9 mouse cellular contexts compared by ENCODE assay signal in genomic region chr15:98144861-98145507, GRCm38 (mm10). TPM values are rescaled to one million over a fixed set of nuclear protein-coding genes. Genes with fewer than 3 reads are reported as not detected.
DNase-seq lines count a peak whose midpoint lies in the region; ATAC-seq and TF ChIP-seq lines count a peak whose summit lies in the region.
"Had no signal": no experiment of that assay in that cellular context is flagged by ENCODE, and none has a peak within 500 bp of the region (broad histone marks: within the 10 kb centered on the region; RNA-seq: fewer than 3 reads in every experiment).

No protein-coding gene starts in this region.

- peaks cover 25% of the 10 kb centered on the region for H3K36me3 ChIP-seq in limb, embryonic 12.5 days
- peaks cover 19% of the 10 kb centered on the region for H3K36me3 ChIP-seq in myocyte (ENCODE audit: control insufficient read depth, insufficient read depth)

- H3K4me3 ChIP-seq in limb, embryonic 12.5 days (replicated peaks): peak overlapping the region; percentile 99
- peak overlapping the region; percentile 49 for H3K4me3 ChIP-seq in myocyte

- peaks cover 17% of the 10 kb centered on the region for H3K79me2 ChIP-seq in myocyte (ENCODE audit: control insufficient read depth, insufficient read depth)

- intact Hi-C loops in left cerebral cortex, postnatal 4 days (cut with DNase I): no loop called here
- intact Hi-C loops in left cerebral cortex, postnatal 25 days (cut with DNase I): loop anchor here (2.0 kb wide), 1 partner anchor 52 kb away; the partner anchor contains the start of genes Pfkm and Senp1

- TF ChIP-seq POLR2A in brain, embryonic 14.5 days (IDR thresholded peaks at IDR 0.05; ENCODE audit: borderline replicate concordance, extremely low read depth, insufficient read depth, insufficient read length, poor library complexity, severe bottlenecking): no peak
- no peak for TF ChIP-seq POLR2A in myocyte (IDR thresholded peaks at IDR 0.05; ENCODE audit: insufficient read length, low read depth)

- H3K27me3 ChIP-seq in limb, embryonic 12.5 days: no peaks in the 10 kb centered on the region
- no peaks in the 10 kb centered on the region for H3K27me3 ChIP-seq in myocyte (ENCODE audit: control insufficient read depth, insufficient read depth, insufficient read length)

- TF ChIP-seq CTCF in brain, embryonic 14.5 days (IDR thresholded peaks at IDR 0.05; ENCODE audit: borderline replicate concordance, extremely low read depth, insufficient read depth, insufficient read length): no peak

- DNase-seq in left cerebral cortex, postnatal 4 days: peak; percentile 43
- no peak for DNase-seq in left cerebral cortex, adult 8-10 months (ENCODE audit: low spot score in 2 of 2)
- DNase-seq in brain, embryonic 14.5 days (ENCODE audit: low read depth): peak; percentile 19
- peak; percentile 63 for DNase-seq in gonadal fat pad, adult 2 months (ENCODE audit: low read depth)
- no peak for DNase-seq in left cerebral cortex, postnatal 25 days (ENCODE audit: low spot score in 2 of 2)

- peak overlapping the region; percentile 73 for H3ac ChIP-seq in myocyte (ENCODE audit: control insufficient read depth, insufficient read length)

- peak overlapping the region; percentile 88 for H3K4me2 ChIP-seq in limb, embryonic 12.5 days
- H3K4me2 ChIP-seq in myocyte (ENCODE audit: low read depth): peak overlapping the region; percentile 90

- H3K27ac ChIP-seq in limb, embryonic 12.5 days: peak overlapping the region; percentile 78

- under 1% methylated on average over 36 of the region's 36 CpGs for WGBS in limb, embryonic 12.5 days

- H3K9me3 ChIP-seq in limb, embryonic 12.5 days: no peaks in the 10 kb centered on the region

- peak overlapping the region; percentile 91 for H3K9ac ChIP-seq in limb, embryonic 12.5 days (replicated peaks)

- ATAC-seq in limb, embryonic 12.5 days (ENCODE audit: insufficient number of reproducible peaks, insufficient read depth, low FRiP score, low TSS enrichment, low read depth): peak; percentile 52
- ATAC-seq in granulocyte monocyte progenitor cell, adult 5-6 weeks (replicated peaks; ENCODE audit: poor library complexity, severe bottlenecking): no peak

- peaks cover 7% of the 10 kb centered on the region for H3K4me1 ChIP-seq in limb, embryonic 12.5 days (replicated peaks)

TF ChIP-seq in myocyte, 11 proteins besides CTCF, POLR2A, EP300 and RAD21:
- TF ChIP-seq REST (IDR thresholded peaks at IDR 0.05; ENCODE audit: insufficient read depth, insufficient read length) (no peak), SRF (IDR thresholded peaks at IDR 0.05; ENCODE audit: control insufficient read depth, insufficient read length, low read depth) (no peak), USF1 (IDR thresholded peaks at IDR 0.05; ENCODE audit: low read depth) (no peak), TCF12 (IDR thresholded peaks at IDR 0.05; ENCODE audit: insufficient read depth, poor library complexity, severe bottlenecking) (no peak), MYOG (IDR thresholded peaks at IDR 0.05; ENCODE audit: control insufficient read depth in 1 of 3, insufficient read depth in 1 of 3, insufficient read length in 2 of 3, low read depth in 2 of 3) (peak; percentile 22 to 95 (median 93)), MAX (IDR thresholded peaks at IDR 0.05; ENCODE audit: low read depth) (no peak), POLR2AphosphoS2 (IDR thresholded peaks at IDR 0.05; ENCODE audit: insufficient read length, low read depth) (no peak), E2F4 (IDR thresholded peaks at IDR 0.05; ENCODE audit: insufficient read depth) (no peak), TCF3 (IDR thresholded peaks at IDR 0.05; ENCODE audit: insufficient read length, low read depth) (peak; percentile 41), CEBPB (IDR thresholded peaks at IDR 0.05; ENCODE audit: insufficient read depth, poor library complexity, severe bottlenecking) (no peak), MYOD1 (IDR thresholded peaks at IDR 0.05; ENCODE audit: control insufficient read depth in 1 of 3, insufficient read length in 2 of 3, low read depth in 2 of 3) (peak in 2 of 3 experiments; percentile 71 to 88)
TF ChIP-seq in myocyte: peak in this region for 3.

RNA-seq across cellular contexts. Expression of gene Asb8, which starts 20.4 kb away (rescaled TPM):
- total RNA-seq in left cerebral cortex, postnatal 4 days (2021): 10 to 100 TPM; 28.3 to 35.0 TPM
- 10 to 100 TPM; 50.8 to 53.6 (median 51.9) TPM for total RNA-seq in left cerebral cortex, adult 8-10 months (2022)
- 53.9 and 60.1 TPM in 2 replicates for polyA plus RNA-seq in brain, embryonic 14.5 days (2012; rRNA removed)
- polyA plus RNA-seq in gonadal fat pad, adult 2 months (2012; rRNA removed): 39.8 and 46.3 TPM in 2 replicates
- polyA plus RNA-seq in limb, embryonic 12.5 days (2016; fragmentation: Nextera tagmentation; extraction: Ambion mirVana): 42.4 and 43.5 TPM in 2 replicates
- 50.3 TPM for polyA plus RNA-seq in myocyte (2012; fragmentation: generic; extraction: Trizol)
- total RNA-seq in granulocyte monocyte progenitor cell, adult 5-6 weeks (2014; fragmentation: Nextera tagmentation): 27.8 and 31.3 TPM in 2 replicates
- total RNA-seq in granulocyte monocyte progenitor cell, adult 5-6 weeks (2017): 21.0 and 22.8 TPM in 2 replicates
- total RNA-seq in left cerebral cortex, postnatal 25 days (2021): 10 to 100 TPM; 46.5 to 48.0 TPM

RNA-seq across cellular contexts. Expression of gene Ccdc184, which starts 22.0 kb away (rescaled TPM):
- 10 to 100 TPM; 45.6 to 51.6 TPM for total RNA-seq in left cerebral cortex, postnatal 4 days (2021)
- 10 to 100 TPM; 16.5 to 18.5 (median 18.2) TPM for total RNA-seq in left cerebral cortex, adult 8-10 months (2022)
- 43.2 and 59.2 TPM in 2 replicates for polyA plus RNA-seq in brain, embryonic 14.5 days (2012; rRNA removed)
- polyA plus RNA-seq in gonadal fat pad, adult 2 months (2012; rRNA removed): 1.1 and 1.5 TPM in 2 replicates
- polyA plus RNA-seq in limb, embryonic 12.5 days (2016; fragmentation: Nextera tagmentation; extraction: Ambion mirVana): 0.32 and 0.41 TPM in 2 replicates
- 0.05 TPM for polyA plus RNA-seq in myocyte (2012; fragmentation: generic; extraction: Trizol)
- total RNA-seq in granulocyte monocyte progenitor cell, adult 5-6 weeks (2014; fragmentation: Nextera tagmentation): not detected in 2 replicates
- not detected in 2 replicates for total RNA-seq in granulocyte monocyte progenitor cell, adult 5-6 weeks (2017)
- 10 to 100 TPM; 18.8 to 21.1 TPM for total RNA-seq in left cerebral cortex, postnatal 25 days (2021)
- total RNA-seq: gastrocnemius, postnatal 4 days had no signal

RNA-seq across cellular contexts. Expression of gene Olfr288, which starts 50.4 kb away (rescaled TPM):
- under 1 TPM in 1 of 2 experiments, not detected in 1; 0.18 TPM for total RNA-seq in left cerebral cortex, postnatal 4 days (2021)
- total RNA-seq in left cerebral cortex, adult 8-10 months (2022): under 1 TPM in 1 of 4 experiments, not detected in 3; 0.37 TPM
- not detected in 2 replicates for polyA plus RNA-seq in brain, embryonic 14.5 days (2012; rRNA removed)
- not detected in 2 replicates for polyA plus RNA-seq in gonadal fat pad, adult 2 months (2012; rRNA removed)
- polyA plus RNA-seq in limb, embryonic 12.5 days (2016; fragmentation: Nextera tagmentation; extraction: Ambion mirVana): not detected in 2 replicates
- polyA plus RNA-seq in myocyte (2012; fragmentation: generic; extraction: Trizol): not detected
- not detected in 2 replicates for total RNA-seq in granulocyte monocyte progenitor cell, adult 5-6 weeks (2014; fragmentation: Nextera tagmentation)
- not detected in 2 replicates for total RNA-seq in granulocyte monocyte progenitor cell, adult 5-6 weeks (2017)
- total RNA-seq in left cerebral cortex, postnatal 25 days (2021): not detected
- total RNA-seq: gastrocnemius, postnatal 4 days had no signal

RNA-seq across cellular contexts. Expression of gene Senp1, which starts 51.4 kb away (rescaled TPM):
- total RNA-seq in left cerebral cortex, postnatal 4 days (2021): 10 to 100 TPM; 20.2 to 20.6 TPM
- total RNA-seq in left cerebral cortex, adult 8-10 months (2022): 10 to 100 TPM; 13.2 to 15.3 (median 13.9) TPM
- 20.0 and 25.3 TPM in 2 replicates for polyA plus RNA-seq in brain, embryonic 14.5 days (2012; rRNA removed)
- 10.8 and 13.5 TPM in 2 replicates for polyA plus RNA-seq in gonadal fat pad, adult 2 months (2012; rRNA removed)
- polyA plus RNA-seq in limb, embryonic 12.5 days (2016; fragmentation: Nextera tagmentation; extraction: Ambion mirVana): 46.3 and 46.9 TPM in 2 replicates
- polyA plus RNA-seq in myocyte (2012; fragmentation: generic; extraction: Trizol): 10.4 TPM
- total RNA-seq in granulocyte monocyte progenitor cell, adult 5-6 weeks (2014; fragmentation: Nextera tagmentation): 82.1 and 83.1 TPM in 2 replicates
- total RNA-seq in granulocyte monocyte progenitor cell, adult 5-6 weeks (2017): 60.5 and 66.6 TPM in 2 replicates
- total RNA-seq in left cerebral cortex, postnatal 25 days (2021): 10 to 100 TPM in 1 of 2 experiments, 1 to 10 TPM in 1; 9.6 to 12.5 TPM

RNA-seq across cellular contexts. Expression of gene Pfkm, which starts 52.6 kb away (rescaled TPM):
- total RNA-seq in left cerebral cortex, postnatal 4 days (2021): 100 to 1,000 TPM; 156 to 177 TPM
- 100 to 1,000 TPM; 407 to 459 (median 428) TPM for total RNA-seq in left cerebral cortex, adult 8-10 months (2022)
- polyA plus RNA-seq in brain, embryonic 14.5 days (2012; rRNA removed): 96.7 and 102 TPM in 2 replicates
- polyA plus RNA-seq in gonadal fat pad, adult 2 months (2012; rRNA removed): 24.0 and 24.4 TPM in 2 replicates
- polyA plus RNA-seq in limb, embryonic 12.5 days (2016; fragmentation: Nextera tagmentation; extraction: Ambion mirVana): 49.4 and 52.7 TPM in 2 replicates
- 401 TPM for polyA plus RNA-seq in myocyte (2012; fragmentation: generic; extraction: Trizol)
- 9.5 and 11.5 TPM in 2 replicates for total RNA-seq in granulocyte monocyte progenitor cell, adult 5-6 weeks (2014; fragmentation: Nextera tagmentation)
- 10.8 and 15.8 TPM in 2 replicates for total RNA-seq in granulocyte monocyte progenitor cell, adult 5-6 weeks (2017)
- total RNA-seq in left cerebral cortex, postnatal 25 days (2021): 100 to 1,000 TPM; 398 to 408 TPM

Comparison
In these comparisons a context has a peak if more than half of its experiments do, and no peak if none do; other contexts are left out.
1. DNase-seq: peak in left cerebral cortex, postnatal 4 days (single experiment), brain, embryonic 14.5 days (single experiment) and gonadal fat pad, adult 2 months (single experiment); none in left cerebral cortex, adult 8-10 months (0 of 2) and left cerebral cortex, postnatal 25 days (0 of 2).
2. RNA of gene Ccdc184, which starts 22.0 kb away (total RNA-seq): 45.6 to 51.6 TPM in left cerebral cortex, postnatal 4 days, 18.8 to 21.1 TPM in left cerebral cortex, postnatal 25 days and 16.5 to 18.5 TPM in left cerebral cortex, adult 8-10 months; not detected in granulocyte monocyte progenitor cell, adult 5-6 weeks; every median in the first group is over 10 times any median in the second.